Mouse (Mus musculus): ENCODE data around the gene Ptpn4.

DNA sequence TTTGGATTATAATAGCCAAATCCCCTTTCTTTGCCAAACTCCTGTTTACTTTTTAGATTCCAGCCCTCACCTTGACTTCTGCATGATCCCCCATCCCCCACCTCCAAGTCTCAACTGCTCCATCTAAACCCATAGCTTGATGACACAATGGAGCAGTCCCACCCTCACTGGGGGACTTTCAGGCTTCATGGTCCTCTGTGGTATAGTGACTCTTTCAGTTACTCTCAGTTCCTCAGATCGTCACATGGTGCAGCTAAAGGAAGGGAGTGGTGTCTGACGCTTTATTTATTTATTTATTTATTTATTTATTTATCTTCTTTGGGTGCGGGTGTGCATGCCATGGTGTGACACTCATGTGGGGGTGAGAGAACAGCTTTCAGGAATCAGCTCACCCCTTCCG, 14.9 kb upstream of the Ptpn4 start:
- TF ChIP-seq CTCF (IDR thresholded peaks at IDR 0.05; ENCODE audit: borderline replicate concordance, control insufficient read depth, extremely low read depth, insufficient read depth, low read length, poor library complexity), result no peak
- TF ChIP-seq POLR2A (IDR thresholded peaks at IDR 0.05; ENCODE audit: control insufficient read depth, extremely low read depth, insufficient read depth, low read length, poor library complexity), result no peak

All from thymus, adult 2 months (tissue).